Mouse (Mus musculus) frontal cortex, postnatal 10 days (tissue): ENCODE measurements at regions not wholly inside any gene's neighbourhood (a gene's known extent, or its start where the extent isn't known, plus 50 kb on each side); places are given as distances from the start of the nearest gene placed in this dataset.
A peak's percentile ranks its signal among the peaks of the same experiment; 100 is the strongest.

Experiments
- DNase-seq, 2 experiments: peaks; one replicate each; pipeline ENCODE4 v3.0.0; 2022; ENCODE audit warnings: low spot score in 2 of 2, mixed read lengths in 1 of 2

- no peak for DNase-seq
Measured at GRCm38 (mm10) chr3:45523281-45523680, 145.1 kb downstream of the Pcdh10 start.

- no peak for DNase-seq
Measured at GRCm38 (mm10) chr3:45547091-45547490, 168.9 kb downstream of the Pcdh10 start.

GRCm38 (mm10) chr3:45555736-45556135 is 177.5 kb downstream of the Pcdh10 start:
- peak; percentile 13 to 55 for DNase-seq

- DNase-seq = no peak
Measured at GRCm38 (mm10) chr3:45572995-45573394, 194.8 kb downstream of the Pcdh10 start.

- no peak for DNase-seq
Measured at GRCm38 (mm10) chr3:45577035-45577434, 198.8 kb downstream of the Pcdh10 start.

- no peak for DNase-seq
Measured at GRCm38 (mm10) chr3:45593561-45593960, 215.4 kb downstream of the Pcdh10 start.

- no peak for DNase-seq
Measured at GRCm38 (mm10) chr3:45602278-45602677, 224.1 kb downstream of the Pcdh10 start.

- DNase-seq = no peak
Measured at GRCm38 (mm10) chr3:45603151-45603550, 225.0 kb downstream of the Pcdh10 start.

- no peak for DNase-seq
Measured at GRCm38 (mm10) chr3:45620729-45621128, 242.5 kb downstream of the Pcdh10 start.

- no peak for DNase-seq
Measured at GRCm38 (mm10) chr3:45645856-45646450, 267.8 kb downstream of the Pcdh10 start.

GRCm38 (mm10) chr3:45649361-45649760 is 271.2 kb downstream of the Pcdh10 start:
- DNase-seq = no peak

GRCm38 (mm10) chr3:45657023-45657422 is 278.8 kb downstream of the Pcdh10 start:
- DNase-seq = no peak

GRCm38 (mm10) chr3:45658093-45658776 is 280.0 kb downstream of the Pcdh10 start:
- no peak for DNase-seq

GRCm38 (mm10) chr3:45659052-45659451 is 280.9 kb downstream of the Pcdh10 start:
- no peak for DNase-seq

- DNase-seq = no peak
Measured at GRCm38 (mm10) chr3:45670434-45670833, 292.2 kb downstream of the Pcdh10 start.

GRCm38 (mm10) chr3:45677672-45678071 is 299.5 kb downstream of the Pcdh10 start:
- DNase-seq = no peak

- DNase-seq = no peak
Measured at GRCm38 (mm10) chr3:45681410-45681809, 303.2 kb downstream of the Pcdh10 start.

GRCm38 (mm10) chr3:45707891-45708290 is 329.7 kb downstream of the Pcdh10 start:
- DNase-seq = no peak
